In the genomic region with DNA sequence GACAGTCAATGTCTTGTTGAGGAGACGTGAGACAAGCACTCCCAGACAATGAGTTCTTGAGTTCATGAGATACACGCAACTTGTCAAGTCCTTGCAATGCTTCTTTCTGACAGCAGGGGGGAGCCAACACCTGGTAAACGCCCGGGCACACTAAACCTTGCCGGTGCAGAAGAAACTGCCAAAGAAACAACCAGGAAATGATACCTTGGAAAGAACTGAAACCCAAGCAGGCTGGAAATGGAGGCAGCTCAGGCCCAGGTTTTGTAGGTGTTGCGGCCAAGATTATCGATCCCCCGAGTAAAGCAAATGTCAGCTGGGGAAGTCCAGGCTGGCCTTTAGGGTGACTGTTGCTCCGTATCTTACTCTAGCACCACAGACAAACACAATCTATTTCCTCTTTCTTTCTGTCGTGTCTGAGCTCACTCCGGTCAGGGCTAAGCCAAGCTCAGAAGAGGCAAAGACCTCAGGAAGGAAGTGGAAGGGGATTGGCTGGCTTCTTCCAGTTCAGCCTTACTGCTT, we compare ENCODE assay signal across 8 mouse cellular contexts. TPM values are rescaled to one million over a fixed set of nuclear protein-coding genes. Genes with fewer than 3 reads are reported as not detected.
DNase-seq lines count a peak whose midpoint lies in the region; ATAC-seq lines count a peak whose summit lies in the region.

No protein-coding gene starts in this region.

- H3K9me3 ChIP-seq in hindbrain, embryonic 11.5 days (ENCODE audit: control insufficient read depth, low read length), result no peaks in the 10 kb centered on the region

- peak; percentile 63 for DNase-seq in Muller cell, postnatal 12 days (ENCODE audit: inconsistent ontology term)
- peak; percentile 74 for DNase-seq in cerebellum, adult 8-10 months
- DNase-seq in hindbrain, embryonic 11.5 days (ENCODE audit: low spot score), result peak; percentile 80
- DNase-seq in layer of hippocampus, postnatal 10 days (ENCODE audit: low spot score in 2 of 2), result peak; percentile 77 to 79
- peak; percentile 87 for DNase-seq in lung, postnatal 25 days (ENCODE audit: low spot score)
- DNase-seq in retina, adult 2 months (ENCODE audit: low read depth, low spot score), result peak; percentile 29
- peak; percentile 82 to 84 for DNase-seq in thymus, postnatal 36 days

- H3K27me3 ChIP-seq in hindbrain, embryonic 11.5 days (ENCODE audit: control insufficient read depth, insufficient read depth, low read length), result no peaks in the 10 kb centered on the region

- ATAC-seq in frontal cortex, adult (ENCODE audit: low TSS enrichment), result peak; percentile 91
- ATAC-seq in hindbrain, embryonic 11.5 days (ENCODE audit: low FRiP score), result no peak

- H3K9ac ChIP-seq in hindbrain, embryonic 11.5 days (ENCODE audit: low read depth, low read length), result no peak overlapping the region

- no peaks in the 10 kb centered on the region for H3K4me1 ChIP-seq in hindbrain, embryonic 11.5 days (replicated peaks; ENCODE audit: control insufficient read depth, insufficient read depth, low read length)

- H3K4me2 ChIP-seq in hindbrain, embryonic 11.5 days (replicated peaks; ENCODE audit: low read depth, low read length), result no peak overlapping the region

- H3K27ac ChIP-seq in hindbrain, embryonic 11.5 days (ENCODE audit: low read depth, low read length), result no peak overlapping the region

- 39% methylated on average over 11 of the region's 11 CpGs for WGBS in hindbrain, embryonic 11.5 days

- no peak overlapping the region for H3K4me3 ChIP-seq in hindbrain, embryonic 11.5 days (ENCODE audit: low read depth, low read length)

- no peaks in the 10 kb centered on the region for H3K36me3 ChIP-seq in hindbrain, embryonic 11.5 days (ENCODE audit: control insufficient read depth, insufficient read depth, low read length)

RNA-seq across cellular contexts. Expression of gene Tspan2, which starts 19.2 kb away (rescaled TPM):
- polyA plus RNA-seq in hindbrain, embryonic 11.5 days (2014; fragmentation: Nextera tagmentation; extraction: Ambion mirVana), result 9.5 and 9.7 TPM in 2 replicates
- total RNA-seq in layer of hippocampus, postnatal 10 days (2021), result 10 to 100 TPM; 44.7 to 50.1 TPM

Comparison
In these comparisons a context has a peak if more than half of its experiments do, and no peak if none do; other contexts are left out.
1. DNase-seq: peak in every context shown above with its lines; median percentile 87 in lung, postnatal 25 days; 83 in thymus, postnatal 36 days; 80 in hindbrain, embryonic 11.5 days; 78 in layer of hippocampus, postnatal 10 days; 74 in cerebellum, adult 8-10 months; 63 in Muller cell, postnatal 12 days; 29 in retina, adult 2 months.